Mouse (Mus musculus) ES-Bruce4 (cell line): Measurements from ENCODE around the gene Gm128.

Source experiments
- CTCF ChIP-seq: IDR thresholded peaks from one replicate; pipeline ENCODE4 v1.8.1; 2011; ENCODE audit warnings: low read depth, low read length
- EP300 ChIP-seq: IDR thresholded peaks from 2 replicates; pipeline ENCODE4 v1.6.1; 2011; ENCODE audit warnings: low read depth, low read length; ENCODE audit not compliant: insufficient read depth
- POLR2A ChIP-seq: IDR thresholded peaks from one replicate; pipeline ENCODE4 v1.8.1; 2011; ENCODE audit warnings: low read length; ENCODE audit not compliant: insufficient read depth

GRCm38 (mm10) chr3:95241498-95241897 is at the start of gene Gm128:
- TF ChIP-seq POLR2A = no peak
- TF ChIP-seq EP300 = no peak
- TF ChIP-seq CTCF = no peak
